Mouse (Mus musculus): ENCODE data around the gene Tjp2.

DNA sequence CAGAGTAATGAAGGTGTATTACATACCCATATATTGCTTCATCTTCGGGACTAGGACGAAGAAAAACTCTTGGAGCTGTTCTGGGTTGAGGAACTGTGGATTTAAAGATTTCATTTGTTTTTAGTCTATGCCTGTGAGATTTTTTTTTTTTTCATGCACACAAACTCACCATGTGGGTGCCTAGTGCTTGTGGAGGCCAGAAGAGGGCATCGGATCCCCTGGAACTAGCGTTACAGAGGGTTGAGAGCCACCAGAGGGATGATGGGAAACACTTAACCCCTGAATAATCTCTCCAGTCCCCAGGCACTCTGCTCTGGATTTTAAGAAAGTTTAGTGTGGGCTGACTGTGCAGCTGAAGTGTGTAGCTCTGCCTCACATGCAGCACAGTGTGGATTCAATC is 104.0 kb downstream of the Tjp2 start:
- TF ChIP-seq CTCF (IDR thresholded peaks at IDR 0.05; ENCODE audit: low read depth), result no peak
- no peak for TF ChIP-seq EP300 (IDR thresholded peaks at IDR 0.05; ENCODE audit: low read depth)
